Mouse (Mus musculus) heart, embryonic 14.5 days (tissue): ENCODE data around the gene Papola. TPM values are rescaled to one million over a fixed set of nuclear protein-coding genes. Genes with fewer than 3 reads are reported as not detected.

ENCODE experiments used
- ATAC-seq: fragments of 200-750 bp; cut with Nextera tagmentation; 2 replicates; pipeline ENCODE4 v1.8.0; 2017; ENCODE audit warnings: low read depth, moderate TSS enrichment; ENCODE audit not compliant: insufficient number of reproducible peaks, insufficient read depth, low FRiP score
- H3K27ac ChIP-seq, 2 experiments: fragments of 200-500 bp in 1 of 2; fragments of 300-500 bp in 1 of 2; sonication (generic) in 1 of 2; replicated peaks in 1 of 2; 2 replicates each; pipeline ENCODE4 v1.5.1; 2012 to 2014; ENCODE audit warnings: low read depth in 2 of 2, low read length in 2 of 2, control low read depth in 1 of 2, mild to moderate bottlenecking in 1 of 2, mixed read lengths in 1 of 2; ENCODE audit not compliant: control insufficient read depth in 1 of 2, insufficient read depth in 1 of 2
- H3K27me3 ChIP-seq: fragments of 300-500 bp; sonication (generic); 2 replicates; pipeline ENCODE4 v1.6.1; 2014; ENCODE audit warnings: mild to moderate bottlenecking, low read length, control low read depth; ENCODE audit not compliant: control insufficient read depth, insufficient read depth
- H3K36me3 ChIP-seq: fragments of 300-500 bp; sonication (generic); 2 replicates; pipeline ENCODE4 v1.6.1; 2014; ENCODE audit warnings: mild to moderate bottlenecking, control low read depth, low read length, mixed read lengths; ENCODE audit not compliant: control insufficient read depth, insufficient read depth
- H3K4me1 ChIP-seq, 2 experiments: fragments of 200-500 bp in 1 of 2; fragments of 300-500 bp in 1 of 2; sonication (generic) in 1 of 2; 2 replicates each; pipeline ENCODE4 v1.6.1; 2012 to 2014; ENCODE audit warnings: low read length in 2 of 2, control low read depth in 1 of 2, mixed read lengths in 1 of 2; ENCODE audit not compliant: control insufficient read depth in 2 of 2, insufficient read depth in 2 of 2
- H3K4me2 ChIP-seq: fragments of 300-500 bp; sonication (generic); 2 replicates; pipeline ENCODE4 v1.6.1; 2014; ENCODE audit warnings: mild to moderate bottlenecking, low read length
- H3K4me3 ChIP-seq, 2 experiments: fragments of 200-500 bp in 1 of 2; fragments of 300-500 bp in 1 of 2; sonication (generic) in 1 of 2; 2 replicates each; pipeline ENCODE4 v1.5.1; 2012 to 2014; ENCODE audit warnings: low read length in 2 of 2, mild to moderate bottlenecking in 2 of 2, control low read depth in 1 of 2, low read depth in 1 of 2, moderate library complexity in 1 of 2; ENCODE audit not compliant: control insufficient read depth in 1 of 2, insufficient read depth in 1 of 2
- H3K9ac ChIP-seq: fragments of 300-500 bp; sonication (generic); 2 replicates; pipeline ENCODE4 v1.6.1; 2014; ENCODE audit warnings: mild to moderate bottlenecking, low read length
- H3K9me3 ChIP-seq: fragments of 300-500 bp; sonication (generic); 2 replicates; pipeline ENCODE4 v1.6.1; 2016; ENCODE audit warnings: low read length, control low read depth; ENCODE audit not compliant: control insufficient read depth
- WGBS: fragments of 180-500 bp; shearing (Covaris S2); extraction: QIAGEN DNeasy Blood & Tissue Kit; methylation state at CpG from one replicate; pipeline ENCODE4 v1.1.7; 2014; 5-methylcytosine and 5-hydroxymethylcytosine counted together
- polyA plus RNA-seq: library from polyadenylated mRNA; unstranded; fragments of >200 nt; fragmentation: Nextera tagmentation; extraction: Ambion mirVana; gene quantifications from 2 replicates; pipeline ENCODE4 v1.2.1, GENCODE M21; 2014

Papola gene
- polyA plus RNA-seq, 1 experiment from 2014 or later = 120 TPM

- no peaks in the 10 kb centered on the region for H3K27me3 ChIP-seq
- no peak overlapping the region for H3K4me3 ChIP-seq
- 48% methylated on average over 15 of the region's 15 CpGs for WGBS
- ATAC-seq = no peak; the same call in 1 of the 2 replicates
- H3K9ac ChIP-seq = no peak overlapping the region
- H3K27ac ChIP-seq = no peak overlapping the region
- H3K9me3 ChIP-seq = peaks cover 5% of the 10 kb centered on the region; the same call in 1 of the 2 replicates
- peaks cover 0 to 4% of the 10 kb centered on the region in 2 experiments; a peak in 1 of 4 replicates for H3K4me1 ChIP-seq
- H3K36me3 ChIP-seq = no peaks in the 10 kb centered on the region
- H3K4me2 ChIP-seq = no peak overlapping the region
These were observed 26.5 kb upstream of the Papola start for GRCm38 (mm10) chr12:105757816-105758497.

GRCm38 (mm10) chr12:105758911-105759310 is 25.6 kb upstream of the Papola start:
- H3K9ac ChIP-seq = no peak overlapping the region
- H3K4me2 ChIP-seq = no peak overlapping the region
- H3K27me3 ChIP-seq = no peaks in the 10 kb centered on the region
- WGBS = 71% methylated on average over 2 of the region's 2 CpGs
- no peaks in the 10 kb centered on the region for H3K36me3 ChIP-seq
- H3K4me1 ChIP-seq = no peaks in the 10 kb centered on the region
- no peaks in the 10 kb centered on the region for H3K9me3 ChIP-seq
- no peak overlapping the region for H3K27ac ChIP-seq
- H3K4me3 ChIP-seq = no peak overlapping the region
- ATAC-seq = no peak

- no peaks in the 10 kb centered on the region for H3K36me3 ChIP-seq
- no peak overlapping the region for H3K4me3 ChIP-seq
- H3K9me3 ChIP-seq = no peaks in the 10 kb centered on the region
- WGBS = 41% methylated on average over 10 of the region's 10 CpGs
- H3K27me3 ChIP-seq = no peaks in the 10 kb centered on the region
- H3K4me2 ChIP-seq = no peak overlapping the region
- no peak for ATAC-seq
- no peaks in the 10 kb centered on the region for H3K4me1 ChIP-seq
- H3K9ac ChIP-seq = no peak overlapping the region
- H3K27ac ChIP-seq = no peak overlapping the region
These were observed 24.5 kb upstream of the Papola start for GRCm38 (mm10) chr12:105759849-105760478.

- Histone ChIP-seq H3K27ac (no peak overlapping the region), H3K4me3 (no peak overlapping the region), H3K9ac (no peak overlapping the region), H3K36me3 (no peaks in the 10 kb centered on the region), H3K4me2 (no peak overlapping the region), H3K9me3 (no peaks in the 10 kb centered on the region), H3K4me1 (no peaks in the 10 kb centered on the region), H3K27me3 (no peaks in the 10 kb centered on the region)
- WGBS = 77% methylated on average over 11 of the region's 11 CpGs
- ATAC-seq = no peak
These were observed 23.3 kb upstream of the Papola start for GRCm38 (mm10) chr12:105761171-105761570.

GRCm38 (mm10) chr12:105761629-105762028 is 22.9 kb upstream of the Papola start:
- no peak overlapping the region for H3K9ac ChIP-seq
- no peak overlapping the region for H3K4me3 ChIP-seq
- no peaks in the 10 kb centered on the region for H3K4me1 ChIP-seq
- 66% methylated on average over 3 of the region's 3 CpGs for WGBS
- no peaks in the 10 kb centered on the region for H3K9me3 ChIP-seq
- H3K27ac ChIP-seq = no peak overlapping the region
- ATAC-seq = no peak
- H3K36me3 ChIP-seq = no peaks in the 10 kb centered on the region
- H3K27me3 ChIP-seq = no peaks in the 10 kb centered on the region
- no peak overlapping the region for H3K4me2 ChIP-seq

- H3K9ac ChIP-seq = no peak overlapping the region
- H3K27me3 ChIP-seq = no peaks in the 10 kb centered on the region
- 38% methylated on average over 10 of the region's 10 CpGs for WGBS
- no peaks in the 10 kb centered on the region for H3K9me3 ChIP-seq
- no peaks in the 10 kb centered on the region for H3K4me1 ChIP-seq
- no peak overlapping the region for H3K27ac ChIP-seq
- no peaks in the 10 kb centered on the region for H3K36me3 ChIP-seq
- ATAC-seq = no peak; the same call in 1 of the 2 replicates
- no peak overlapping the region for H3K4me3 ChIP-seq
- no peak overlapping the region for H3K4me2 ChIP-seq
These were observed 14.8 kb upstream of the Papola start for GRCm38 (mm10) chr12:105769700-105770099.

- WGBS = 78% methylated on average over 7 of the region's 7 CpGs
- ATAC-seq = no peak
- Histone ChIP-seq H3K4me1 (no peaks in the 10 kb centered on the region), H3K4me2 (no peak overlapping the region), H3K9me3 (no peaks in the 10 kb centered on the region), H3K36me3 (no peaks in the 10 kb centered on the region), H3K4me3 (no peak overlapping the region), H3K9ac (no peak overlapping the region), H3K27ac (no peak overlapping the region), H3K27me3 (no peaks in the 10 kb centered on the region)
These were observed 9.6 kb upstream of the Papola start for GRCm38 (mm10) chr12:105774871-105775270.
